16 mouse cellular contexts compared by ENCODE assay signal in the genomic region with DNA sequence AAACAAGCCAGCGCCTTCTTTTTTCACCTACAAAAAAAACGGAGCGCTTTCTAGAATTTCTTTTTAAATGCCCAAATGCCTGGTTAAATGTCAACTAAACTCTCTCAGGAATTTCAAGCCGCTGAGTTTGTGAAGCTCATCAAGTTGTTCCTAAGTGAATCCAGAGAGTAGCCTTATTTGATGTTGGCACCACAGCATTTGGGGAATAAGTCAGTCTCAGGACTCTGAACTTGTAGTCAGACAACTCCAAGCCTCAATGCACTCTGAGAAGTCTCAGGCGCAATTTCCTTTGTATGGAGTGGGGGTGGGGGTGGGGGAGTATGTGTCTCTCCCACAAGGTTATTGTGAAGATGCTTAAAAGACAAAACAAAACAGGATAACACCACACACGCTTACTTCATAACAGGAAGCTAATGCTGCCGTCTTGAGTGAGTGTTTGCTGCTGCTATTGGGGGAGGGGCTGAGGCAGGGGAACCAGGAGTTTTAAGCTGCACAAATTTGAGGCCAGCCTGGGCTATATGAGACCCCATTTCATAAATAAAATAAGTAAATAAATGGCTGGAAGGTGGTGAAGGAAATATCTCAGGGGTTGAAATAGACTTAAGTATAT. TPM values are rescaled to one million over a fixed set of nuclear protein-coding genes. Genes with fewer than 3 reads are reported as not detected.
A peak's percentile ranks its signal among the peaks of the same experiment; 100 is the strongest.
DNase-seq lines count a peak whose midpoint lies in the region; ATAC-seq and TF ChIP-seq lines count a peak whose summit lies in the region.
"Had no signal": no experiment of that assay in that cellular context is flagged by ENCODE, and none has a peak within 500 bp of the region (broad histone marks: within the 10 kb centered on the region; RNA-seq: fewer than 3 reads in every experiment).

No protein-coding gene starts in this region.

- no peak overlapping the region; the same call in 1 of the 2 replicates for H3K27ac ChIP-seq in heart, adult 2 months
- H3K27ac ChIP-seq in midbrain, embryonic 11.5 days (ENCODE audit: low read depth, low read length): no peak overlapping the region
- no peak overlapping the region for H3K27ac ChIP-seq in midbrain, postnatal 0 days (ENCODE audit: low read depth, low read length)
- H3K27ac ChIP-seq: hindbrain, embryonic 13.5 days; neural tube, embryonic 13.5 days had no signal

- 52% methylated on average over 7 of the region's 7 CpGs for WGBS in heart, adult 2 months
- whole genome bisulfite sequencing in midbrain, embryonic 11.5 days: 59% methylated on average over 7 of the region's 7 CpGs
- 66% methylated on average over 7 of the region's 7 CpGs for WGBS in midbrain, postnatal 0 days

- no peaks in the 10 kb centered on the region for H3K9me3 ChIP-seq in midbrain, embryonic 11.5 days (ENCODE audit: control insufficient read depth, low read length)
- H3K9me3 ChIP-seq in midbrain, postnatal 0 days (ENCODE audit: low read length): no peaks in the 10 kb centered on the region
- H3K9me3 ChIP-seq: G1E; heart, embryonic 15.5 days; hindbrain, embryonic 13.5 days; liver, embryonic 13.5 days; neural tube, embryonic 13.5 days had no signal

- H3K4me3 ChIP-seq in heart, adult 2 months: no peak overlapping the region
- no peak overlapping the region for H3K4me3 ChIP-seq in midbrain, embryonic 11.5 days (ENCODE audit: low read depth, low read length)
- H3K4me3 ChIP-seq in midbrain, postnatal 0 days (ENCODE audit: low read depth, low read length): no peak overlapping the region
- H3K4me3 ChIP-seq: erythroblast, embryonic 14.5 days; heart, embryonic 15.5 days; hindbrain, embryonic 13.5 days; liver, embryonic 13.5 days; neural tube, embryonic 13.5 days had no signal

- intact Hi-C loops in heart, adult 2 months (cut with DNase I): no loop called here

- no peaks in the 10 kb centered on the region for H3K79me2 ChIP-seq in heart, adult 2 months (replicated peaks; ENCODE audit: control insufficient read depth, insufficient read depth, low read length)

- TF ChIP-seq POLR2A in heart, adult 2 months (IDR thresholded peaks at IDR 0.05; ENCODE audit: insufficient read depth, low read depth, low read length): no peak

- no peak for TF ChIP-seq EP300 in heart, adult 2 months (IDR thresholded peaks at IDR 0.05; ENCODE audit: insufficient read depth, low read depth, low read length)

- H3K9ac ChIP-seq in heart, adult 2 months (ENCODE audit: low read depth, low read length): no peak overlapping the region
- no peak overlapping the region for H3K9ac ChIP-seq in midbrain, embryonic 11.5 days (ENCODE audit: low read length)
- H3K9ac ChIP-seq in midbrain, postnatal 0 days (replicated peaks; ENCODE audit: low read length, poor library complexity, severe bottlenecking): no peak overlapping the region
- H3K9ac ChIP-seq: heart, embryonic 15.5 days; hindbrain, embryonic 13.5 days; liver, embryonic 13.5 days; neural tube, embryonic 13.5 days had no signal

- H3K4me1 ChIP-seq in heart, adult 2 months (ENCODE audit: control insufficient read depth, insufficient read depth, low read length): peaks cover 7% of the 10 kb centered on the region
- no peaks in the 10 kb centered on the region for H3K4me1 ChIP-seq in midbrain, embryonic 11.5 days (ENCODE audit: control insufficient read depth, insufficient read depth, low read length)
- no peaks in the 10 kb centered on the region for H3K4me1 ChIP-seq in midbrain, postnatal 0 days (ENCODE audit: insufficient read depth, low read length)
- H3K4me1 ChIP-seq: hindbrain, embryonic 13.5 days; neural tube, embryonic 13.5 days had no signal

- no peaks in the 10 kb centered on the region for H3K27me3 ChIP-seq in heart, adult 2 months (ENCODE audit: control insufficient read depth, insufficient read depth, low read length)
- no peaks in the 10 kb centered on the region for H3K27me3 ChIP-seq in midbrain, embryonic 11.5 days (ENCODE audit: control insufficient read depth, insufficient read depth, low read length)
- H3K27me3 ChIP-seq in midbrain, postnatal 0 days (ENCODE audit: insufficient read depth, low read length): no peaks in the 10 kb centered on the region
- H3K27me3 ChIP-seq: heart, embryonic 15.5 days; hindbrain, embryonic 13.5 days; liver, embryonic 13.5 days; neural tube, embryonic 13.5 days had no signal

- ATAC-seq in midbrain, embryonic 11.5 days (ENCODE audit: low FRiP score): no peak
- no peak for ATAC-seq in midbrain, postnatal 0 days (ENCODE audit: low FRiP score)
- ATAC-seq: midbrain, embryonic 16.5 days had no signal

- DNase-seq in heart, adult 11 months: peak; percentile 79
- DNase-seq in heart, adult 2 months: no peak
- DNase-seq in midbrain, embryonic 11.5 days (ENCODE audit: low spot score, missing footprints): peak; percentile 56
- DNase-seq in midbrain, postnatal 0 days (ENCODE audit: low spot score): no peak
- peak; percentile 37 for DNase-seq in kidney, postnatal 14 days
- DNase-seq in thymus, postnatal 36 days: peak; percentile 26 to 40
- no peak for DNase-seq in cerebellum, adult 11 months
- DNase-seq in adrenal gland, adult (ENCODE audit: inconsistent age in 2 of 2, low spot score in 1 of 2): no peak
- DNase-seq: gastrocnemius, postnatal 25 days; liver, embryonic 13.5 days had no signal

- no peak for TF ChIP-seq CTCF in heart, adult 2 months (IDR thresholded peaks at IDR 0.05)
- no peak for TF ChIP-seq CTCF in midbrain, postnatal 0 days (IDR thresholded peaks at IDR 0.05)

- H3K4me2 ChIP-seq in midbrain, embryonic 11.5 days: no peak overlapping the region
- H3K4me2 ChIP-seq in midbrain, postnatal 0 days (ENCODE audit: low read depth, low read length, poor library complexity, severe bottlenecking): no peak overlapping the region
- H3K4me2 ChIP-seq: heart, embryonic 15.5 days; hindbrain, embryonic 13.5 days; liver, embryonic 13.5 days; neural tube, embryonic 13.5 days had no signal

- peaks cover 3% of the 10 kb centered on the region; the same call in 1 of the 2 replicates for H3K36me3 ChIP-seq in heart, adult 2 months (ENCODE audit: control insufficient read depth, insufficient read depth, low read length)
- no peaks in the 10 kb centered on the region for H3K36me3 ChIP-seq in midbrain, embryonic 11.5 days (ENCODE audit: control insufficient read depth, insufficient read depth, low read length)
- 0 out of 2 replicates have a peak, but pooled peaks cover 3% of the 10 kb centered on the region for H3K36me3 ChIP-seq in midbrain, postnatal 0 days (ENCODE audit: insufficient read depth, low read length)
- H3K36me3 ChIP-seq: heart, embryonic 15.5 days had no signal

RNA-seq across cellular contexts. Expression of a gene that starts 23.5 kb away (rescaled TPM):
- total RNA-seq in heart, adult 2 months (2021): 10 to 100 TPM; 18.2 to 19.2 TPM
- 5.1 and 9.6 TPM in 2 replicates for polyA plus RNA-seq in heart, adult 2 months (2012; rRNA removed)
- polyA plus RNA-seq in midbrain, embryonic 11.5 days (2014; fragmentation: Nextera tagmentation; extraction: Ambion mirVana): 41.4 and 49.2 TPM in 2 replicates
- 32.7 and 41.5 TPM in 2 replicates for total RNA-seq in midbrain, postnatal 0 days (2014; rRNA removed)
- 17.3 and 19.0 TPM in 2 replicates for polyA plus RNA-seq in midbrain, postnatal 0 days (2015; fragmentation: Nextera tagmentation; extraction: Ambion mirVana)

RNA-seq across cellular contexts. Expression of a gene that starts 35.9 kb away (rescaled TPM):
- 100 to 1,000 TPM; 724 to 814 TPM for total RNA-seq in heart, adult 2 months (2021)
- 771 and 1,125 TPM in 2 replicates for polyA plus RNA-seq in heart, adult 2 months (2012; rRNA removed)
- polyA plus RNA-seq in midbrain, embryonic 11.5 days (2014; fragmentation: Nextera tagmentation; extraction: Ambion mirVana): 325 and 356 TPM in 2 replicates
- 381 and 427 TPM in 2 replicates for total RNA-seq in midbrain, postnatal 0 days (2014; rRNA removed)
- 855 and 913 TPM in 2 replicates for polyA plus RNA-seq in midbrain, postnatal 0 days (2015; fragmentation: Nextera tagmentation; extraction: Ambion mirVana)

Comparison
In these comparisons a context has a peak if more than half of its experiments do, and no peak if none do; other contexts are left out.
1. DNase-seq: peak in heart, adult 11 months (single experiment), midbrain, embryonic 11.5 days (single experiment), kidney, postnatal 14 days (single experiment) and thymus, postnatal 36 days (2 of 2); none in heart, adult 2 months (0 of 2), midbrain, postnatal 0 days (single experiment), cerebellum, adult 11 months (single experiment) and adrenal gland, adult (0 of 2).